Mouse (Mus musculus) heart, embryonic 15.5 days (tissue): Measurements from ENCODE around the gene Inhbb. TPM values are rescaled to one million over a fixed set of nuclear protein-coding genes. Genes with fewer than 3 reads are reported as not detected.

Experiments used
- ATAC-seq: fragments of 200-750 bp; cut with Nextera tagmentation; replicated peaks from 2 replicates; pipeline ENCODE4 v1.8.0; 2017; ENCODE audit warnings: low read depth, moderate TSS enrichment; ENCODE audit not compliant: insufficient number of reproducible peaks, insufficient read depth, low FRiP score
- H3K27ac ChIP-seq: fragments of 300-500 bp; sonication (generic); 2 replicates; pipeline ENCODE4 v1.5.1; 2015; ENCODE audit warnings: mild to moderate bottlenecking, inconsistent platforms
- H3K27me3 ChIP-seq: fragments of 300-500 bp; sonication (generic); 2 replicates; pipeline ENCODE4 v1.6.1; 2015; ENCODE audit warnings: inconsistent platforms
- H3K36me3 ChIP-seq: fragments of 300-500 bp; sonication (generic); 2 replicates; pipeline ENCODE4 v1.6.1; 2015; ENCODE audit warnings: mild to moderate bottlenecking, inconsistent platforms
- H3K4me1 ChIP-seq: fragments of 300-500 bp; sonication (generic); replicated peaks from 2 replicates; pipeline ENCODE4 v1.6.1; 2015; ENCODE audit warnings: inconsistent platforms
- H3K4me2 ChIP-seq: fragments of 300-500 bp; sonication (generic); 2 replicates; pipeline ENCODE4 v1.6.1; 2015; ENCODE audit warnings: inconsistent platforms, mild to moderate bottlenecking, moderate library complexity
- H3K4me3 ChIP-seq: fragments of 300-500 bp; sonication (generic); 2 replicates; pipeline ENCODE4 v1.5.1; 2015; ENCODE audit warnings: mild to moderate bottlenecking, inconsistent platforms
- H3K9ac ChIP-seq: fragments of 300-500 bp; sonication (generic); 2 replicates; pipeline ENCODE4 v1.6.1; 2015; ENCODE audit warnings: mild to moderate bottlenecking, inconsistent platforms
- H3K9me3 ChIP-seq: fragments of 300-500 bp; sonication (generic); replicated peaks from 2 replicates; pipeline ENCODE4 v1.6.1; 2016; ENCODE audit warnings: inconsistent platforms
- WGBS: fragments of 180-500 bp; shearing (Covaris S2); methylation state at CpG from one replicate; pipeline ENCODE4 v1.1.7; 2015; ENCODE audit warnings: mixed read lengths; 5-methylcytosine and 5-hydroxymethylcytosine counted together
- polyA plus RNA-seq: library from polyadenylated mRNA; unstranded; fragments of >200 nt; fragmentation: Nextera tagmentation; extraction: Ambion mirVana; gene quantifications from 2 replicates; pipeline ENCODE4 v1.2.1, GENCODE M21; 2015

The Inhbb gene
- polyA plus RNA-seq, 1 experiment from 2014 or later, result 0.48 TPM

GRCm38 (mm10) chr1:119417991-119418390 is 4.1 kb downstream of the Inhbb start:
- peaks cover 27% of the 10 kb centered on the region for H3K4me1 ChIP-seq
- no peak overlapping the region for H3K27ac ChIP-seq
- H3K9ac ChIP-seq, result no peak overlapping the region
- H3K36me3 ChIP-seq, result no peaks in the 10 kb centered on the region
- peaks cover 70% of the 10 kb centered on the region for H3K27me3 ChIP-seq
- no peaks in the 10 kb centered on the region for H3K9me3 ChIP-seq
- H3K4me2 ChIP-seq, result no peak overlapping the region
- WGBS, result 65% methylated on average over 8 of the region's 8 CpGs
- no peak for ATAC-seq
- H3K4me3 ChIP-seq, result no peak overlapping the region

DNA sequence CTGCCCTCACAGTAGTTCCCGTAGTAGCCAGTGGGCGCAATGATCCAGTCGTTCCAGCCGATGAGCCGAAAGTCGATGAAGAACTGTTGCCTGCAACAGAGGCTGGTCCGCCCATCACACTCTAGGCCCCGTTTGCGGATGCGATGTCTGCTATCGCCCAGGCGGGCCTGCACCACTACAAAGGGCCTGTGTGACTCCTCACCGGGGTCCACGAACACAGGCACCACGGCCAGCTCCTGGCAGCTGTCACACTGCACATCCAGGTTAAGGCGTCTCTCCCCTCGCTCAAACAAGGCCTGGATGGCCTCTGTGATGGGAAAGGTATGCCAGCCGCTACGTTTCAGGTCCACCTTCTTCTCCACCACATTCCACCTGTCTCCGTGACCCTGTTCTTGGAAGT is 4.5 kb downstream of the Inhbb start:
- H3K36me3 ChIP-seq, result no peaks in the 10 kb centered on the region
- H3K4me2 ChIP-seq, result no peak overlapping the region
- peaks cover 23% of the 10 kb centered on the region for H3K4me1 ChIP-seq
- H3K9ac ChIP-seq, result no peak overlapping the region
- WGBS, result 72% methylated on average over 20 of the region's 20 CpGs
- no peaks in the 10 kb centered on the region for H3K9me3 ChIP-seq
- peaks cover 65% of the 10 kb centered on the region for H3K27me3 ChIP-seq
- no peak overlapping the region for H3K27ac ChIP-seq
- no peak for ATAC-seq
- H3K4me3 ChIP-seq, result no peak overlapping the region

- no peak overlapping the region for H3K4me2 ChIP-seq
- H3K4me3 ChIP-seq, result no peak overlapping the region
- no peak for ATAC-seq
- no peaks in the 10 kb centered on the region for H3K9me3 ChIP-seq
- no peaks in the 10 kb centered on the region for H3K36me3 ChIP-seq
- no peak overlapping the region for H3K9ac ChIP-seq
- WGBS, result 90% methylated on average over 8 of the region's 8 CpGs
- no peak overlapping the region for H3K27ac ChIP-seq
- peaks cover 14% of the 10 kb centered on the region for H3K4me1 ChIP-seq
- H3K27me3 ChIP-seq, result peaks cover 56% of the 10 kb centered on the region
Measured at GRCm38 (mm10) chr1:119416610-119417009, 5.4 kb downstream of the Inhbb start.

- Histone ChIP-seq H3K36me3 (no peaks in the 10 kb centered on the region), H3K9ac (no peak overlapping the region), H3K9me3 (no peaks in the 10 kb centered on the region), H3K4me2 (no peak overlapping the region), H3K27me3 (peaks cover 51% of the 10 kb centered on the region), H3K4me1 (peaks cover 10% of the 10 kb centered on the region), H3K4me3 (no peak overlapping the region), H3K27ac (no peak overlapping the region)
- WGBS, result 69% methylated on average over 7 of the region's 7 CpGs
- ATAC-seq, result no peak
Measured at GRCm38 (mm10) chr1:119416177-119416576, 5.9 kb downstream of the Inhbb start.

GRCm38 (mm10) chr1:119415151-119415550 is 6.9 kb downstream of the Inhbb start:
- peaks cover 41% of the 10 kb centered on the region for H3K27me3 ChIP-seq
- H3K9me3 ChIP-seq, result no peaks in the 10 kb centered on the region
- WGBS, result 78% methylated on average over 8 of the region's 8 CpGs
- no peak overlapping the region for H3K27ac ChIP-seq
- no peak overlapping the region for H3K4me2 ChIP-seq
- peaks cover 1% of the 10 kb centered on the region for H3K4me1 ChIP-seq
- no peak for ATAC-seq
- no peaks in the 10 kb centered on the region for H3K36me3 ChIP-seq
- H3K9ac ChIP-seq, result no peak overlapping the region
- H3K4me3 ChIP-seq, result no peak overlapping the region

- WGBS, result 85% methylated on average over 5 of the region's 5 CpGs
Measured at GRCm38 (mm10) chr1:119410661-119411060, 11.4 kb downstream of the Inhbb start.

DNA sequence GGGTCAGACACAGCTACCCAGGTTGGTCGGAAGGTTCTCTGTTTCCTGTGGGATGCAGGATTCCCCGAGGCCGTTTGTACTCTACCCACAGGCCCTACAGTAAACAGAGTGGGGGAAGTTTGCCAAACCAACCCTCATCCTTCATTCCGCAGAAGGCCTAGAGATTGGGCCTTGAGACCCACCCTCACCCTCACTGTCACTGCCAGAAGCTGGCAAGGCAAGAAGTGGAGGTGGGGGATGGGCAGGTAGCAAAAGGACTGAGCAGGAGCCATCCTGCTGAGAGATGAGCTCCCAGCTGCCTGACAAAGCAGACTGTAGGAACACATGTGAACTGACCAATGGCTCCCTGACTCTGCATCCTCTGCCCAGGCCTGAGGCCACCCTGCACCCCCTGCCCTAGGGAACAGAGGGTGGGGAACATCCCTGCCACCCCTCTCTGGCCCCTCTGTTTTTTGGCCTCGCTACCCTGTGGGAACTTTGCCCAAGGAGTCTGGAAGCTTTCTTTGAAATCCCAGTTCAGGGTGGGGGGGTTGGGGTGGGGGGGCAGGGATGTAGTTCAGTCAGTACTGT is 12.4 kb downstream of the Inhbb start:
- WGBS, result 66% methylated on average over 5 of the region's 5 CpGs
- no peak for ATAC-seq

More at GRCm38 (mm10) chr1:119410661-119411060, 11.4 kb downstream of the Inhbb start:
- H3K36me3 ChIP-seq, result no peaks in the 10 kb centered on the region
- no peak overlapping the region for H3K4me2 ChIP-seq
- H3K4me1 ChIP-seq, result no peaks in the 10 kb centered on the region; the same call in 1 of the 2 replicates
- H3K9ac ChIP-seq, result no peak overlapping the region
- H3K27me3 ChIP-seq, result no peaks in the 10 kb centered on the region
- H3K9me3 ChIP-seq, result no peaks in the 10 kb centered on the region
- no peak overlapping the region for H3K27ac ChIP-seq
- ATAC-seq, result no peak
- no peak overlapping the region for H3K4me3 ChIP-seq

DNA sequence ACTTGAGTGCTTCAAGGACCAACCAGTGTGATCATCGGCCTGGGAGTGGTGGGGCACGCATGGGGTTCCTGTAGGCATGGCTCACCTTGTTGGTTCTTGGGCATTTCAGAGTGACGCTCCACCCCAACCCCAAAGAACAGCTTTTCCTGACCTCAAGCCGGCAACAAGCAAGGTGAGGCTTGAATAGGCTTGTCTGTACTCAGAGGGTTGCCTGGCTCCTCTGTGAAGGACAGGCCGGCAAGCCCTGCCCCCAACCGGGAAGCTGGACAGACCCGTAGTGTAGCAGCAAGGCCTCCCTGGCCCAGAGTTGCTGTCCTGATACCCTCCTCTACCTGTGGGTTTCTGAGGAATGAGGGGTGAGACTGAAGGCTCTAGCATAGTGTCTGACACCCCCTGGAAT is 12.9 kb downstream of the Inhbb start:
- H3K4me1 ChIP-seq, result peaks cover 10% of the 10 kb centered on the region
- H3K4me2 ChIP-seq, result no peak overlapping the region
- H3K9me3 ChIP-seq, result no peaks in the 10 kb centered on the region
- H3K4me3 ChIP-seq, result no peak overlapping the region
- WGBS, result 76% methylated on average over 7 of the region's 7 CpGs
- no peak overlapping the region for H3K27ac ChIP-seq
- no peaks in the 10 kb centered on the region for H3K36me3 ChIP-seq
- no peaks in the 10 kb centered on the region for H3K27me3 ChIP-seq
- ATAC-seq, result no peak
- no peak overlapping the region for H3K9ac ChIP-seq

More for the DNA sequence above, 12.4 kb downstream of the Inhbb start:
- H3K4me2 ChIP-seq, result no peak overlapping the region
- H3K4me3 ChIP-seq, result no peak overlapping the region
- no peaks in the 10 kb centered on the region for H3K27me3 ChIP-seq
- H3K27ac ChIP-seq, result no peak overlapping the region
- H3K9me3 ChIP-seq, result no peaks in the 10 kb centered on the region
- H3K4me1 ChIP-seq, result peaks cover 5% of the 10 kb centered on the region
- no peak overlapping the region for H3K9ac ChIP-seq
- H3K36me3 ChIP-seq, result no peaks in the 10 kb centered on the region

DNA sequence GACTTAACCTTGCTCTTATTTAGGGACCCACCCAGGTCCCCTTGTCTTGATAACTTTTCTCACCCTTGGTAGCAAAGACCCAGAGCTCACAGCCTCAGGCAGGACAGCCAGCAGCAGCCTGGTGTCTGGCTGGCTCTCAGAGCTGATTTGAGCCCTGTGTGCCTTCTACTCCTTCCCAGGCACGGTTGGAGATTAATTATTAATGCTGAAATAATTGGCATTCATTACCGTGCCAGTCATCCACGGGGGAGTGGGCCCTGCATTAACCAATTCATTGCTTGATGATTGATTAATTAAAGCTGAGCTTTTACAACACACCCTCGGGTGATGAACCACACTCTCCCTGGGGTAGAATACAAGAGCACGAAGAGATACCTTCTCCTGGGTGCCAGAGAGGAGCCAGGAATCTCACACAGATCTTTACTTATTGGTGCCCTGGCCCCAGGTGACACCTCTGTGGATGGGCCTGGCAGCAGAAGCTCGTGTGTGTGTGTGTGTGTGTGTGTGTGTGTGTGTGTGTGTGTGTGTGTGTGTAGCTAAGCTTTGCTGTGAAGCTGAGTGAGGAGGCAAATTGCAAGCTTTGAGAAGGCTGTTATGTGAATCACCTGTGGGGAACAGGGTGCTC is 14.2 kb downstream of the Inhbb start:
- ATAC-seq, result no peak
- Histone ChIP-seq H3K27me3 (no peaks in the 10 kb centered on the region), H3K9ac (no peak overlapping the region), H3K36me3 (no peaks in the 10 kb centered on the region), H3K9me3 (no peaks in the 10 kb centered on the region), H3K4me3 (no peak overlapping the region), H3K4me1 (peaks cover 10% of the 10 kb centered on the region), H3K4me2 (no peak overlapping the region), H3K27ac (no peak overlapping the region)
- WGBS, result 55% methylated on average over 6 of the region's 6 CpGs

GRCm38 (mm10) chr1:119404798-119405197 is 17.2 kb downstream of the Inhbb start:
- 0 out of 2 replicates have a peak overlapping the region, but pooled peaks have one; percentile 9 for H3K27ac ChIP-seq
- no peaks in the 10 kb centered on the region for H3K9me3 ChIP-seq
- 5% methylated on average over 3 of the region's 3 CpGs for WGBS
- H3K4me3 ChIP-seq, result no peak overlapping the region
- H3K36me3 ChIP-seq, result no peaks in the 10 kb centered on the region
- no peak overlapping the region for H3K9ac ChIP-seq
- H3K4me2 ChIP-seq, result no peak overlapping the region
- no peaks in the 10 kb centered on the region for H3K27me3 ChIP-seq
- peaks cover 10% of the 10 kb centered on the region for H3K4me1 ChIP-seq
- peak; percentile 60; the same call in 1 of the 2 replicates for ATAC-seq

GRCm38 (mm10) chr1:119404341-119404740 is 17.7 kb downstream of the Inhbb start:
- Histone ChIP-seq H3K4me3 (no peak overlapping the region), H3K4me1 (peaks cover 10% of the 10 kb centered on the region), H3K36me3 (no peaks in the 10 kb centered on the region), H3K27me3 (no peaks in the 10 kb centered on the region), H3K9me3 (no peaks in the 10 kb centered on the region), H3K4me2 (no peak overlapping the region), H3K9ac (no peak overlapping the region), H3K27ac (0 out of 2 replicates have a peak overlapping the region, but pooled peaks have one; percentile 9)
- ATAC-seq, result no peak
- WGBS, result 69% methylated on average over 4 of the region's 4 CpGs

DNA sequence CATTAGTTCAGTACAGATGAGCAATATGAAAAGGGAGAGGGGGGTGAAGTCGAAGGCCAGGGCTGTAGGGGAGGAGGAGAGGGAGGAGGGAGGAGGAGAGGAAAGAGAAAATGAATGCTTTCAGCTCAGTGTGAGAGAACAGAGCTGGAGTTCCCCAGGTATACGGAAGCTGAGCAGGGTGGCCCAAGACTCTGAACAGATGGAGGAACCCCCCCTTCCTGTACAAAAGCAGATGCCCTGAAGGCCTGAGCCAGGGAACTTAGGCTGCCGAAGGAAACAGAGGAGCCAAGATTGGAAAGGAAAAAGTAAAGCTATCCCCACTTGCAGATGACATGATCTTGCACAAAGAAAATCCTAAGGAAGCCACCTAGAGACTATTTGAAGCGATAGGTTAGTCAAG is 20.8 kb downstream of the Inhbb start:
- 72% methylated on average over 4 of the region's 4 CpGs for WGBS
- no peak overlapping the region for H3K27ac ChIP-seq
- H3K27me3 ChIP-seq, result no peaks in the 10 kb centered on the region
- no peak overlapping the region for H3K9ac ChIP-seq
- no peak overlapping the region for H3K4me2 ChIP-seq
- no peak overlapping the region for H3K4me3 ChIP-seq
- no peak for ATAC-seq
- no peaks in the 10 kb centered on the region for H3K36me3 ChIP-seq
- H3K9me3 ChIP-seq, result no peaks in the 10 kb centered on the region
- H3K4me1 ChIP-seq, result peaks cover 25% of the 10 kb centered on the region
